Mouse (Mus musculus): ENCODE results near the gene Ipmk. TPM values are rescaled to one million over a fixed set of nuclear protein-coding genes. Genes with fewer than 3 reads are reported as not detected.

The Ipmk gene
- polyA plus RNA-seq, 1 experiment from 2014 or later = 16.5 TPM

DNA sequence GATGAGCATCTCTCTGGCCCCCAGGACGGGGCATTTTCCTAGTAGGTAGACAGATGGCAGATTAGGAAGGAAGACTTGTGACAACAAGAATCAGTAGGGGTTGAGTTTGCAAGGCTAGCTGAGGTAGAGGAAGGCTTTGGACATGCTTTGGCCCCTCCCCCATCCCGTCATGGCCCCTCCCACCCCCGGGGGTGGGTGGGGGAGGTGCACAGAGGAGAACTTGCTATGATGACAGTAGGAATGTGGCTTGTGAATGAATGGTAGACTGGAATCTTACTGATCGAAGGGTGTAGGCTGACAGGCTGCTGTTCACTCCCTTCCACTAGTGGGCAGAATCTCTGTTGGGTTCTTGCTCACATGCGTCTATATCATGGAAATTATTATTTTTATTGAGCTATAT, 74.0 kb downstream of the Ipmk start:
- no peak overlapping the region for H3K4me3 ChIP-seq (ENCODE audit: low read depth, low read length)
- no peaks in the 10 kb centered on the region for H3K9me3 ChIP-seq (replicated peaks; ENCODE audit: control insufficient read depth, low read length, poor library complexity, severe bottlenecking)
- ATAC-seq = no peak
- H3K27me3 ChIP-seq (ENCODE audit: control insufficient read depth, insufficient read depth, low read depth, low read length) = no peaks in the 10 kb centered on the region
- no peak overlapping the region for H3K9ac ChIP-seq (ENCODE audit: low read depth, low read length)
- H3K27ac ChIP-seq (ENCODE audit: low read length) = no peak overlapping the region
- 65% methylated on average over 5 of the region's 5 CpGs for WGBS
- H3K4me1 ChIP-seq (ENCODE audit: control insufficient read depth, insufficient read depth, low read length) = no peaks in the 10 kb centered on the region
- no peaks in the 10 kb centered on the region for H3K36me3 ChIP-seq (ENCODE audit: control insufficient read depth, insufficient read depth, low read length)
- H3K4me2 ChIP-seq (ENCODE audit: low read length) = no peak overlapping the region

DNA sequence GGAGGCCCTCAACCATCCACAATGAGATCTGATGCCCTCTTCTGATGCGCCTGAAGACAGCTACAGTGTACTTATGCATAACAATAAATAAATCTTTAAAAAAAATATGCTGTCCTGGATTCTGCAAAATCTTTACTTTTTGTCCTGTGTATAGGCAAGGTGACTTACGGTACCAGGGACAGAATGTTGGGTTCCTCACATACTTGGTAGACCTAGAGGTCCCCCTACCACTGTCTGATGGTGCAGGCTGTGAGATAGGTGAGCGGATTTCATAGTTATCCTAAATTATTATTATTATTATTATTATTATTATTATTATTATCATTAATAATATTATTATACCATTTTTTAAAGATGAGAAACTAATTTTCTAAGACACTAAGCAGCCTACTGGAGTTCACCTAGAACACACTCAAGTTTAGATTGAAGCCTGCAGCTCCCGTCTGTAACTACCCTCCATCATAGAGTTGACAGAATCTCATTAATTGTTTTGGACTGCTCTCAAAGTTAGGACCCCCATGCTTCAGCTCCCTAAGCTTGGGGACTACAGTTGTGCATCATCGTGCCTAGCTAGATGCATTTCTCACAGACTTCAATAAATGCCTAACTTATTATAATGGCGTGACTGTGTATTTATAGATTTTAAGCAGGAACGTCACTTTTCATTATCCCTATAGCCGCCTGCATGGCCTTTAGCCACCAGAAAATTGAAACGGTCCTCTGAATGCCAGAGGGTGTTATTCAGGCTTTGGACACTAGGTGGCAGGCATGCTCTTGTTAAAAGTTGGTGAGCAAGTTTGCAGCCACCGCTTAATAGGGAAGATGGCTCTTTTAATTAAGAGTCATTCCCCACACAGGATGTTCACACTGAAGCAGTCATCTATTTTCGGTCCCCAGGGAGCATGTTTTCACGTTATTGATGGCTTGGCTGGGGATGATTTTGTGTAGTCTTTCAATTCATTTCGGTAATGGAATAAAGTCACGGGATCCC, 74.8 kb downstream of the Ipmk start:
- Histone ChIP-seq H3K9ac (ENCODE audit: low read depth, low read length) (no peak overlapping the region), H3K36me3 (ENCODE audit: control insufficient read depth, insufficient read depth, low read length) (no peaks in the 10 kb centered on the region), H3K27me3 (ENCODE audit: control insufficient read depth, insufficient read depth, low read depth, low read length) (no peaks in the 10 kb centered on the region), H3K4me1 (ENCODE audit: control insufficient read depth, insufficient read depth, low read length) (no peaks in the 10 kb centered on the region), H3K4me2 (ENCODE audit: low read length) (no peak overlapping the region), H3K27ac (ENCODE audit: low read length) (no peak overlapping the region), H3K9me3 (replicated peaks; ENCODE audit: control insufficient read depth, low read length, poor library complexity, severe bottlenecking) (no peaks in the 10 kb centered on the region), H3K4me3 (ENCODE audit: low read depth, low read length) (no peak overlapping the region)
- WGBS = 42% methylated on average over 14 of the region's 14 CpGs
- ATAC-seq = peak; percentile 40

DNA sequence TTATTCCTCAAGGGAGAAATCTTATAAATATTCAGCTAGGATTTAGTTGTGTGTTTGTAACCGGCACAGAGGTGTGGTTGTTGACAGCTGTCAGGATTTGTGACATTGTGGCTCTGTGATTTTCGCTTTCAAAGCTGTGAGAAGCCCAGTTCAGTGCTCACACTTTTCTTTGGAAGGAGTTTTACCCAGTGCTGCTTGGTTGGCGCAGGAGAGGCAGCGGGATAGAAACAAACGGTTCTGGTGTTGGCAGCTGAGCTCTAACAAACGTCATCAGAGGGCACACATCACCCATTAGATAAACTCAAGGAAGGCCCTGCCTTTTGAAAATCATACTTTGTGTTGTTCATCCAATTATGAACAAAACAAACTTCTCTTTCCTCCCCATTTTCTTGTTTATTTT, 79.2 kb downstream of the Ipmk start:
- H3K27me3 ChIP-seq (ENCODE audit: control insufficient read depth, insufficient read depth, low read depth, low read length) = no peaks in the 10 kb centered on the region
- no peak overlapping the region for H3K4me2 ChIP-seq (ENCODE audit: low read length)
- H3K27ac ChIP-seq (ENCODE audit: low read length) = no peak overlapping the region
- H3K36me3 ChIP-seq (ENCODE audit: control insufficient read depth, insufficient read depth, low read length) = no peaks in the 10 kb centered on the region
- H3K9me3 ChIP-seq (replicated peaks; ENCODE audit: control insufficient read depth, low read length, poor library complexity, severe bottlenecking) = no peaks in the 10 kb centered on the region
- no peaks in the 10 kb centered on the region for H3K4me1 ChIP-seq (ENCODE audit: control insufficient read depth, insufficient read depth, low read length)
- no peak overlapping the region for H3K4me3 ChIP-seq (ENCODE audit: low read depth, low read length)
- H3K9ac ChIP-seq (ENCODE audit: low read depth, low read length) = no peak overlapping the region
- ATAC-seq = no peak
- WGBS = 54% methylated on average over 6 of the region's 6 CpGs

DNA sequence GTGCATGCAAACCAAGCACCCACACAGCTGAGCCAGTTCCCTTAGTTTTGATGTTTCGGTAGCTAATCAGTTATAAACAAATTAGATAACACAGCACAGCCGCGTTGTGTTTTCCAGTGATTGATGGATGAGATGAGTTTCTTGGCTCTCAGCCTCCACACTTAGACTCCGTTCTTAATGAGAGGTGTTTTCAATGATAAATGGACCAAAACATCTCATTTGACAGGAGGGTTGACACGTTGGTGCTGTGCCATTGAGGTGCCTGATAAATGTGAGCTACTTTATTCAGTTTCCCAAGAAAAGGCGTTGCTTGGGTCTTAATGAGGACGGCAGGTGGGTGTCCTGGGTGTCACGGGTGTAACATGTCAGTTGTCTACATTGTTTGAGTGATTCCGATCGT, 79.8 kb downstream of the Ipmk start:
- H3K27ac ChIP-seq (ENCODE audit: low read length) = no peak overlapping the region
- no peak overlapping the region for H3K9ac ChIP-seq (ENCODE audit: low read depth, low read length)
- H3K27me3 ChIP-seq (ENCODE audit: control insufficient read depth, insufficient read depth, low read depth, low read length) = no peaks in the 10 kb centered on the region
- 74% methylated on average over 10 of the region's 10 CpGs for WGBS
- H3K4me3 ChIP-seq (ENCODE audit: low read depth, low read length) = no peak overlapping the region
- H3K4me2 ChIP-seq (ENCODE audit: low read length) = no peak overlapping the region
- H3K9me3 ChIP-seq (replicated peaks; ENCODE audit: control insufficient read depth, low read length, poor library complexity, severe bottlenecking) = no peaks in the 10 kb centered on the region
- H3K36me3 ChIP-seq (ENCODE audit: control insufficient read depth, insufficient read depth, low read length) = no peaks in the 10 kb centered on the region
- ATAC-seq = no peak
- H3K4me1 ChIP-seq (ENCODE audit: control insufficient read depth, insufficient read depth, low read length) = no peaks in the 10 kb centered on the region

DNA sequence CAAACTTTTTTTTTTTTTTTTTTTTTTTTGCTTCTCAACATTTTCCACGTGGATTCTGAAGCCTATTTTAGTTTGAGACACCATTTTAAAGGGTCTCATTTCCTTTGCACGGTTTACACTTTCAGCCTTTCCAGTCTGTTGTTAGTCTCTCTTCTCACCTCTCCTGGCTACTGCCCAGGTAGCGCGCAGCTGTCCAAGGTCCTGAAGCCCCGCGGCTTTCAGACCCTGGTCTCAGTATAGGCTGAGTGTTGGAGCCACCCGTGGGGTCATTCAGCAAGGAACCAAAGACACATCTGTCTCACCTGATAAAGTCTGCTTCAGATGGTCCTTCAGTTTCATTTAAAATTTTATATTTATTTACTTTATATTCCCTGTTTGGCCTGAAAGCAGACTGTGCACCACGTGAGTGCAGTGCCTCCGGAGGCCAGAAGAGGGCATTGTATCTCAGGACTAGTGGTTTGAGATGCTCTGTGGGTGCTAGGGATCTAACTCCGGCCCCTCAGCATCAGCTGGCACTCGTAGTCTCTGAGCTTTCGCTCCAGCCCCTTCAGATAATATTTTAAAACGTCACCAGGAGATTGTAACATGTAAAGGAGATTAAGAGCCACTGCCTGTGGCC, 80.8 kb downstream of the Ipmk start:
- Histone ChIP-seq H3K9ac (ENCODE audit: low read depth, low read length) (no peak overlapping the region), H3K36me3 (ENCODE audit: control insufficient read depth, insufficient read depth, low read length) (no peaks in the 10 kb centered on the region), H3K27ac (ENCODE audit: low read length) (no peak overlapping the region), H3K4me1 (ENCODE audit: control insufficient read depth, insufficient read depth, low read length) (no peaks in the 10 kb centered on the region), H3K4me3 (ENCODE audit: low read depth, low read length) (no peak overlapping the region), H3K27me3 (ENCODE audit: control insufficient read depth, insufficient read depth, low read depth, low read length) (no peaks in the 10 kb centered on the region), H3K4me2 (ENCODE audit: low read length) (no peak overlapping the region), H3K9me3 (replicated peaks; ENCODE audit: control insufficient read depth, low read length, poor library complexity, severe bottlenecking) (no peaks in the 10 kb centered on the region)
- no peak for ATAC-seq
- 73% methylated on average over 13 of the region's 13 CpGs for WGBS

DNA sequence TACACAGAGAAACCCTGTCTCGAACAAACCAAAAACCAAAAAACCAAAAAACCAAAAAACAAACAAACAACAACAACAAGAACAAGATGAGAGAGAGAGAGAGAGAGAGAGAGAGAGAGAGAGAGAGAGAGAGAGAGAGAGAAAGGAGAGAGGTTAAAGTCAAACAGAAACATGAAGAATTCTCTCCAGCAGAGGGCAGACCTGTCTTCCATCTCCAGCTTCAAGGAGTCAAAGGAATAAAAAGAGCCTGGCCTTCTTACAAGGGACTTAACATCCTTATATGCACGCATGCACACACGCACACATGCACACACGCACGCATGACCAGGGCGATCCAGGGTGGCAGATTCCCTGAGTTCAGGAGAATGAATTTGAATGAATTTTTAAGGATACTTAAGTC, 83.1 kb downstream of the Ipmk start:
- Histone ChIP-seq H3K4me1 (ENCODE audit: control insufficient read depth, insufficient read depth, low read length) (no peaks in the 10 kb centered on the region), H3K9me3 (replicated peaks; ENCODE audit: control insufficient read depth, low read length, poor library complexity, severe bottlenecking) (no peaks in the 10 kb centered on the region), H3K36me3 (ENCODE audit: control insufficient read depth, insufficient read depth, low read length) (no peaks in the 10 kb centered on the region), H3K27ac (ENCODE audit: low read length) (no peak overlapping the region), H3K27me3 (ENCODE audit: control insufficient read depth, insufficient read depth, low read depth, low read length) (no peaks in the 10 kb centered on the region), H3K4me2 (ENCODE audit: low read length) (no peak overlapping the region), H3K9ac (ENCODE audit: low read depth, low read length) (no peak overlapping the region), H3K4me3 (ENCODE audit: low read depth, low read length) (no peak overlapping the region)
- WGBS = 93% methylated on average over 6 of the region's 6 CpGs
- no peak for ATAC-seq

DNA sequence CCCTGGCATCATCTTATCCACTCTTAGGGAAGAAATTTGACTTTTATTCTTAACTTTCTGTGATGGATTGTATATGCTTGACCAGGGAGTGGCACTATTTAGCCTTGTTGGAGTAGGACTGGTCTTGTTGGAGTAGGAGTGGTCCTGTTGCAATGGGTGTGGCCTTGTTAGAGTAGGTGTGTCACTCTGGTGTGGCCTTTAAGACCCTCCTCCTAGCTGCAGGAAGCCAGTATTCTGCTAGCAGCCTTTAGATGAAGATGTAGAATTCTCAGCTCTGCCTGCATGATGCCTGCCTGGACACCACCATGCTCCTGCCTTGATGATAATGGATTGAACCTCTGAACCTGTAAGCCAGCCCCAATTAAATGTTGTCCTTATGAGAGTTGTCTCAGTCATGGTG, 95.5 kb downstream of the Ipmk start:
- Histone ChIP-seq H3K9me3 (replicated peaks; ENCODE audit: control insufficient read depth, low read length, poor library complexity, severe bottlenecking) (no peaks in the 10 kb centered on the region), H3K36me3 (ENCODE audit: control insufficient read depth, insufficient read depth, low read length) (no peaks in the 10 kb centered on the region), H3K4me3 (ENCODE audit: low read depth, low read length) (no peak overlapping the region), H3K4me2 (ENCODE audit: low read length) (no peak overlapping the region), H3K4me1 (ENCODE audit: control insufficient read depth, insufficient read depth, low read length) (no peaks in the 10 kb centered on the region), H3K27me3 (ENCODE audit: control insufficient read depth, insufficient read depth, low read depth, low read length) (no peaks in the 10 kb centered on the region), H3K9ac (ENCODE audit: low read depth, low read length) (no peak overlapping the region), H3K27ac (ENCODE audit: low read length) (no peak overlapping the region)
- no peak for ATAC-seq

DNA sequence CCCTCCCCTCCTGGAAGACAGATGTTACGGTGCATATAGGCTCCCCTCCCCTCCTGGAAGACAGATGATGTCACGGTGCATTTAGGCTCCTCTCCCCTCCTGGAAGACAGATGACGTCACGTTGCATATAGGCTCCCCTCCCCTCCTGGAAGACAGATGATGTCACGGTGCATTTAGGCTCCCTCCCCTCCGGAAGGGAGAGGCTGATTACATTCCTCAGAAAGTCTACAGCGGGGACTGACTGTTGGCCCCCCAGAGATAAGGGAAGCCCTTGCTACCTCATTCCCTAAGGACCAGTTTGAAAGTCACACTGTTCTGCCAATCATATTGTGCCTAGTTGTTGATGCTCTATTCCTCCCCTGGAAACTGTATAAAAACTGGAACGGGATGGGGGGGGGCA, 100.1 kb downstream of the Ipmk start:
- ATAC-seq = no peak

DNA sequence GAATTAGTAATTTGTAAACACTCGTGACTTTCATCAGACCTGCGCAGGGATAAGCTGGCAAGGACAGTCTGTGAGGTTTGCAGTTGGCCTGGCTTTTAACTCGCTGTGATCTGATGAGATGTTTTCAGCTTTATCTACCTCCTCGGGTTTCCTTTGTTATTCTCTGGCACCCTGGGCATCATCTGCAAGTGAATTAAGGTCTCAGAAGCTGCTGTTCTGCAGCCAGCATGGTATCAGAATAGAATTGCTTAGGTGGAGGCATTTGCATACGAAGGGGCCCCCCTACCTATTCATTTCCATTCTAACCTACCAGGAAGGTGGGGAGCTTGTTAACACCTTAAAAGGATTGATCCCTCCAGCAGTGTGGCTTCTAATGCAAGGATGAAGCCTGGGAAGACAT, 100.7 kb downstream of the Ipmk start:
- no peaks in the 10 kb centered on the region for H3K27me3 ChIP-seq (ENCODE audit: control insufficient read depth, insufficient read depth, low read depth, low read length)
- H3K36me3 ChIP-seq (ENCODE audit: control insufficient read depth, insufficient read depth, low read length) = no peaks in the 10 kb centered on the region
- no peaks in the 10 kb centered on the region for H3K4me1 ChIP-seq (ENCODE audit: control insufficient read depth, insufficient read depth, low read length)
- no peaks in the 10 kb centered on the region for H3K9me3 ChIP-seq (replicated peaks; ENCODE audit: control insufficient read depth, low read length, poor library complexity, severe bottlenecking)
- no peak for ATAC-seq
- H3K9ac ChIP-seq (ENCODE audit: low read depth, low read length) = no peak overlapping the region
- H3K4me2 ChIP-seq (ENCODE audit: low read length) = no peak overlapping the region
- 64% methylated on average over 5 of the region's 5 CpGs for WGBS
- no peak overlapping the region for H3K4me3 ChIP-seq (ENCODE audit: low read depth, low read length)
- H3K27ac ChIP-seq (ENCODE audit: low read length) = no peak overlapping the region

More for the DNA sequence above, 100.1 kb downstream of the Ipmk start:
- H3K4me2 ChIP-seq (ENCODE audit: low read length) = no peak overlapping the region
- no peaks in the 10 kb centered on the region for H3K27me3 ChIP-seq (ENCODE audit: control insufficient read depth, insufficient read depth, low read depth, low read length)
- no peak overlapping the region for H3K27ac ChIP-seq (ENCODE audit: low read length)
- 84% methylated on average over 8 of the region's 8 CpGs for WGBS
- H3K9me3 ChIP-seq (replicated peaks; ENCODE audit: control insufficient read depth, low read length, poor library complexity, severe bottlenecking) = no peaks in the 10 kb centered on the region
- no peak overlapping the region for H3K9ac ChIP-seq (ENCODE audit: low read depth, low read length)
- H3K4me3 ChIP-seq (ENCODE audit: low read depth, low read length) = no peak overlapping the region
- H3K4me1 ChIP-seq (ENCODE audit: control insufficient read depth, insufficient read depth, low read length) = no peaks in the 10 kb centered on the region
- H3K36me3 ChIP-seq (ENCODE audit: control insufficient read depth, insufficient read depth, low read length) = no peaks in the 10 kb centered on the region
